Mouse (Mus musculus) heart, adult 2 months (tissue): ENCODE measurements around the gene Rundc1. TPM values are rescaled to one million over a fixed set of nuclear protein-coding genes. Genes with fewer than 3 reads are reported as not detected.
"Not testable (repeated sequence)": the region's sequence is repeated elsewhere in the genome, so short reads cannot be mapped to it uniquely, and the experiment has no call there.

Experiments used
- DNase-seq, 2 experiments: peaks; one replicate each; pipeline ENCODE4 v3.0.0; 2021
- H3K27ac ChIP-seq: fragments of 200-600 bp; 2 replicates; pipeline ENCODE4 v1.8.1; 2022
- H3K27me3 ChIP-seq: fragments of 200-500 bp; 2 replicates; pipeline ENCODE4 v1.6.1; 2012; ENCODE audit warnings: mild to moderate bottlenecking, low read length, inconsistent platforms, mixed read lengths; ENCODE audit not compliant: control insufficient read depth, insufficient read depth
- H3K36me3 ChIP-seq: fragments of 200-500 bp; 2 replicates; pipeline ENCODE4 v1.6.1; 2012; ENCODE audit warnings: low read length, inconsistent platforms; ENCODE audit not compliant: control insufficient read depth, insufficient read depth
- H3K4me1 ChIP-seq: fragments of 200-500 bp; 2 replicates; pipeline ENCODE4 v1.6.1; 2011; ENCODE audit warnings: low read length; ENCODE audit not compliant: control insufficient read depth, insufficient read depth
- H3K4me3 ChIP-seq: fragments of 200-600 bp; 2 replicates; pipeline ENCODE4 v1.8.1; 2022
- H3K79me2 ChIP-seq: fragments of 200-500 bp; replicated peaks from 2 replicates; pipeline ENCODE4 v1.6.1; 2012; ENCODE audit warnings: mild to moderate bottlenecking, inconsistent platforms, low read length, moderate library complexity, mixed read lengths; ENCODE audit not compliant: control insufficient read depth, insufficient read depth
- H3K9ac ChIP-seq: fragments of 200-500 bp; 2 replicates; pipeline ENCODE4 v1.6.1; 2012; ENCODE audit warnings: low read depth, mild to moderate bottlenecking, control low read depth, inconsistent platforms, low read length, mixed read lengths
- CTCF ChIP-seq: fragments of 200-600 bp; IDR thresholded peaks from 2 replicates; pipeline ENCODE4 v1.8.1; 2022; ENCODE audit warnings: antibody characterized with exemption, mild to moderate bottlenecking, moderate library complexity
- EP300 ChIP-seq: fragments of 200-500 bp; IDR thresholded peaks from 2 replicates; pipeline ENCODE4 v1.6.1; 2011; ENCODE audit warnings: low read depth, low read length, control low read depth; ENCODE audit not compliant: insufficient read depth
- POLR2A ChIP-seq: fragments of 200-500 bp; IDR thresholded peaks from 2 replicates; pipeline ENCODE4 v1.6.1; 2011; ENCODE audit warnings: mild to moderate bottlenecking, low read depth, low read length, control low read depth; ENCODE audit not compliant: insufficient read depth
- WGBS: fragments of 180-500 bp; shearing (Covaris S2); methylation state at CpG from one replicate; pipeline ENCODE4 v1.1.7; 2018; 5-methylcytosine and 5-hydroxymethylcytosine counted together
- intact Hi-C: fragments of 180-260 bp; cut with DNase I; formaldehyde crosslinking; loops from one replicate; pipeline ENCODE4 v1.15.1; 2025
- polyA plus RNA-seq: library from polyadenylated mRNA; depleted of rRNA; stranded (reverse); fragments of >200 nt; gene quantifications from 2 replicates; pipeline ENCODE4 v1.2.3, GENCODE M21; 2012
- total RNA-seq, 2 experiments: library from RNA; stranded (reverse); gene quantifications; 2 replicates each; pipeline ENCODE4 v1.2.3; 2021

The Rundc1 gene
- total and polyA plus RNA-seq, 3 experiments = 10.1 to 12.1 (median 12.0) TPM

DNA sequence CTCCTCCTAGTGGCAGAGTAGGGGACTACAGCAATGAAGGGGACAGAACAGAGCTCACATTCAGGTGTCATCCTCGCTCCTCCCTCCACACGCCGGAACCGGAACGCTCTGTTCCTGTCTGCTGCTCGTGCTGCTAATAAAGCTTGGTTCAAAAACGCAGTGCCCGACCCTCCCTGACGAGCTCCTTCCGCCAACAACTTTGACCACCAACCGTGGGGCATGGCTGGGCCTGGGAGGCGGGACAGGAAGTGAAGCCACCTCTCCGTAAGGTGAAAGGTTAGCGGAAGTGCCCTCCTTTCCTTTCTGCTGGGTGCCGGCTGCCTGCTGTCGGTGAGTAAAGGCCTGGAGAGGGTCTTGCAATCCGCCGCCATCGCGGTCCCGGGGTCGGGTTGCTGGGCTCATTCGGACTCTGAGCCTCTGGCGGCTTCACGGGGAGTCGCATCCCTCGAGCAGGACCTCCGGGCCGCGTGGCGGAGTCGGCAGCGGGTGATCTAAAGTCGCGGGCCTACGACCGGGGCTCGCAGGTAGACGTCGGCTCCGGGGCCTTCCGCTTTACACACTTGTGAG, 17.3 kb downstream of the Rundc1 start, which contains the start of gene Rpl27:
Gene Rpl27, plus strand, starts transcription at position 172 of the 567 bp plus-strand sequence.
- DNase-seq = peak; percentile 93 to 98
- H3K27me3 ChIP-seq = no peaks in the 10 kb centered on the region
- peak within 1 kb of the TSS; percentile 93 for H3K4me3 ChIP-seq
- intact Hi-C loops = loop anchor here (5.0 kb wide), 1 partner anchor 355 kb away; the partner anchor contains the start of gene Mlx
- H3K4me1 ChIP-seq = peaks cover 2% of the 10 kb centered on the region; the same call in 1 of the 2 replicates
- H3K27ac ChIP-seq = peak within 1 kb of the TSS; percentile 87
- no peaks in the 10 kb centered on the region; the same call in 1 of the 2 replicates for H3K79me2 ChIP-seq
- WGBS = under 1% methylated on average over 42 of the region's 42 CpGs
- TF ChIP-seq EP300 (peak; percentile 99), POLR2A (peak; percentile 94), CTCF (peak; percentile 68)
- peaks cover 18% of the 10 kb centered on the region for H3K36me3 ChIP-seq
- H3K9ac ChIP-seq = peak within 1 kb of the TSS; percentile 73

DNA sequence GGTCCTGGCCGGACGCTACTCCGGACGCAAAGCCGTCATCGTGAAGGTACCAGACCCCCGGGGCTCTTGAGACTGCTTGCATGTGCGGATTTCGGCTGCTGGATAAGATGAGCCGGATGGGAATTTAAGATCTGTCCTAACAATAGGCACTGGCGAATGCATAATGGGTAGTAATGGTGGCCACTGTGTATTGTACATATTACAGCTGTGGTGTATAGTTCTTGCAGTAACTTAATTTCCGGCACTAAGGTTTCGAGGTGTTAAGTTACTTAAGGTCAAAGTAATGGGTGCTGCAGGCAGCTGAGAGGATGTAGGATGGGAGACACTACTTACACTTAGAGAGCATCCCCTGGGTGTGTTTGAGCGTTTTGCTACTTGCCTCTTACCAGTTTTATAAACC, 17.9 kb downstream of the Rundc1 start:
- Histone ChIP-seq H3K9ac (peak overlapping the region; percentile 73), H3K4me1 (peaks cover 2% of the 10 kb centered on the region; the same call in 1 of the 2 replicates), H3K27me3 (no peaks in the 10 kb centered on the region), H3K36me3 (peaks cover 18% of the 10 kb centered on the region), H3K79me2 (no peaks in the 10 kb centered on the region; the same call in 1 of the 2 replicates), H3K27ac (peak overlapping the region; percentile 87), H3K4me3 (peak overlapping the region; percentile 93)
- no peak for DNase-seq
- 1% methylated on average over 14 of the region's 14 CpGs for WGBS
- intact Hi-C loops = loop anchor here (5.0 kb wide), 1 partner anchor 355 kb away; the partner anchor contains the start of gene Mlx
- TF ChIP-seq CTCF = no peak

DNA sequence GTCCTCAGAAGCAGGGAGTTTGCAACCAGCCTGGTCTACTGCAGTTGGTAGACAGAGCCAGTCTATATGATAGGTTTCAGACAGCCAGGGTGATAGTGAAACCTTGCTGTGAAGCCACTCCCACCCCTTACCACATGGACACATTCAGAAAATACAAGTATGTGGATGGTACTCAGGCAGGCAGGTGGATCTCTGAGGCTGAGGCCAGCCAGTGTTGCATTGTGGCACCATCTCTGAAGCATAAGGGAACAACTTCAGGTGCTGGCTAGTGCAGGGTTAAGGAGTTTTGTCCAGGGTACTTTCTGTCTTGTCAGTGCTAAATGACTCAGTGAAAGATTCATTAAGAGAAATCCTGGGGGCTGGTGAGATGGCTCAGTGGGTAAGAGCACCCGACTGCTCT, 21.4 kb downstream of the Rundc1 start:
- Histone ChIP-seq H3K27ac (no peak overlapping the region), H3K4me3 (no peak overlapping the region), H3K4me1 (peaks cover 7% of the 10 kb centered on the region), H3K9ac (no peak overlapping the region), H3K27me3 (no peaks in the 10 kb centered on the region), H3K36me3 (peaks cover 20% of the 10 kb centered on the region), H3K79me2 (no peaks in the 10 kb centered on the region; the same call in 1 of the 2 replicates)
- TF ChIP-seq POLR2A = no peak
- no peak for TF ChIP-seq EP300
- TF ChIP-seq CTCF = no peak
- DNase-seq = no peak
- intact Hi-C loops = no loop called here
- WGBS = 76% methylated on average over 1 of the region's 1 CpGs

DNA sequence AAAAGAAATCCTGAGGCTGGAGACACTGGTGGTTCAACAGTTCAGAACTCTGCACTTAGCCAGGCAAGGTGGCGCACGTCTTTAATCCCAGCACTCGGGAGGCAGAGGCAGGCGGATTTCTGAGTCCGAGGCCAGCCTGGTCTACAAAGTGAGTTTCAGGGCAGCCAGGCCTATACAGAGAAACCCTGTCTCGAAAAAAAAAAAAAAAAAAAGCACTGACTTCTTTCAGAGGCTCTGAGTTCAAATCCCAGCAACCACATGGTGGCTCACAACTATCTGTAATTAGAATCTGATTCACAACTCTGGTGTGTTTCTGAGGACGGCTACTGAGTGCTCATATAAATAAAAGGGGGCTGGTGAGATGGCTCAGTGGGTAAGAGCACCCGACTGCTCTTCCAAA, 22.0 kb downstream of the Rundc1 start:
- H3K27me3 ChIP-seq, H3K9ac ChIP-seq, H3K27ac ChIP-seq, H3K4me1 ChIP-seq, H3K4me3 ChIP-seq, H3K79me2 ChIP-seq, intact Hi-C loops, DNase-seq: not testable (repeated sequence)
- peaks cover 22% of the 10 kb centered on the region for H3K36me3 ChIP-seq
- 93% methylated on average over 8 of the region's 8 CpGs for WGBS

DNA sequence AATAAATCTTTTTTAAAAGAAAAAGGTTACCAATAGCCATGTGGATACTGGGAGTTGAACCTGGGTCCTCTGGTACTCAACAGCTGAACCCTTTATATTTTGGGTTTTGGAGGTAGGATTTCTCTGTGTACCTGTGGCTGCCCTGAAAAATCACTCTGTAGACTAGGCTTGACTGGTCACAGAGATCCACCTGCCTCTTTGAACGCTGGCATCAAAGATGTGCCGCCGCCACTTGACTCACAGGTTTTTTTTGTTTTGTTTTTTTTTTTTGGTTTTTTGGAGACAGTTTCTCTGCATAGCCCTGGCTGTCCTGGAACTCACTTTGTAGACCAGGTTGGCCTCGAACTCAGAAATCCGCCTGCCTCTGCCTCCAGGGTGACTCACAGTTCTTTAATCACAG, 22.9 kb downstream of the Rundc1 start:
- Histone ChIP-seq H3K4me3 (no peak overlapping the region), H3K4me1 (peaks cover 8% of the 10 kb centered on the region), H3K27ac (peak overlapping the region; percentile 90), H3K27me3 (no peaks in the 10 kb centered on the region), H3K9ac (no peak overlapping the region), H3K79me2 (peaks cover 1% of the 10 kb centered on the region; the same call in 1 of the 2 replicates), H3K36me3 (peaks cover 22% of the 10 kb centered on the region)
- TF ChIP-seq POLR2A = no peak
- no peak for TF ChIP-seq EP300
- no peak for TF ChIP-seq CTCF
- DNase-seq = no peak
- intact Hi-C loops = loop anchor here (2.0 kb wide), 1 partner anchor 17 kb away; the partner anchor contains the start of gene Rnd2
- WGBS = 87% methylated on average over 5 of the region's 5 CpGs

DNA sequence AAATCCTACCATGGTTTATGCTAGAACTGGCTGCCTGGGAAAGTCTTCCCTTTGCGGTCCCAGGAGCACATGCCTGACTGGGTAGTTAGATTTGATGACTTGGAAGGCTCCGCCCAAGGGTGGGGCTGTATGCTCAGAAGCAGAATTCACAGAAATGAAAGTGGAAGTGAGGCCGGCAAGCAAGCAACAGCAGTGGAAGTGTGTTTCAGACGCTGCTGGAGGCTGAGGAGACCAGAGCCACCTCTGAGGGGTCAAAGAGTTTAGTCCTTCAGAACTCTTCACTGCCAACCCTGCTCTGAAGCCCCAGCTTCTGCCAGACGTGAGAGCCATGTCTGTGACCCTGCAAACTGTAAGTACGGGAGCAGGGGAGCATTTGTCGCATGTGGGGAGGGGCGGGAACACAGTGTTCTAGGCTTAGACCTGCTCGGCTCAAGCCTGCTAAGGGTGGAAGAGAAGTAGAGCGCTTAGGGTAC, 23.4 kb downstream of the Rundc1 start, which contains the start of gene Ifi35:
Gene Ifi35, plus strand, starts transcription at position 134 of the 473 bp plus-strand sequence.
- intact Hi-C loops = loop anchor here (2.0 kb wide), 1 partner anchor 16 kb away; the partner anchor contains the start of gene Rnd2
- DNase-seq = peak; percentile 83 to 89
- Histone ChIP-seq H3K9ac (peak within 1 kb of the TSS; percentile 69), H3K79me2 (0 out of 2 replicates have a peak, but pooled peaks cover 1% of the 10 kb centered on the region), H3K27me3 (no peaks in the 10 kb centered on the region), H3K27ac (peak within 1 kb of the TSS; percentile 90), H3K36me3 (peaks cover 18% of the 10 kb centered on the region), H3K4me1 (peaks cover 8% of the 10 kb centered on the region), H3K4me3 (peak within 1 kb of the TSS; percentile 68)
- 3% methylated on average over 10 of the region's 10 CpGs for WGBS
- peak; percentile 79 for TF ChIP-seq EP300
- no peak for TF ChIP-seq CTCF
- TF ChIP-seq POLR2A = peak; percentile 99
